Mouse (Mus musculus) midbrain, embryonic 10.5 days (tissue): ENCODE data around the gene Nqo1. TPM values are rescaled to one million over a fixed set of nuclear protein-coding genes. Genes with fewer than 3 reads are reported as not detected.
A peak's percentile ranks its signal among the peaks of the same experiment; 100 is the strongest.

Experiments used
- DNase-seq: peaks from one replicate; pipeline ENCODE4 v3.0.0-alpha.2; 2017; ENCODE audit warnings: low spot score
- H3K27ac ChIP-seq: fragments of 300-500 bp; sonication (generic); replicated peaks from 2 replicates; pipeline ENCODE4 v1.5.1; 2016; ENCODE audit warnings: mild to moderate bottlenecking
- H3K27me3 ChIP-seq: fragments of 300-500 bp; sonication (generic); 2 replicates; pipeline ENCODE4 v1.6.1; 2016; ENCODE audit warnings: low read depth, mild to moderate bottlenecking; ENCODE audit not compliant: poor library complexity, severe bottlenecking
- H3K36me3 ChIP-seq: fragments of 300-500 bp; sonication (generic); 2 replicates; pipeline ENCODE4 v1.6.1; 2016; ENCODE audit warnings: mild to moderate bottlenecking, moderate library complexity
- H3K4me1 ChIP-seq: fragments of 300-500 bp; sonication (generic); 2 replicates; pipeline ENCODE4 v1.6.1; 2016
- H3K4me3 ChIP-seq: fragments of 300-500 bp; sonication (generic); 2 replicates; pipeline ENCODE4 v1.5.1; 2016; ENCODE audit warnings: mild to moderate bottlenecking, moderate library complexity
- H3K9me3 ChIP-seq: fragments of 300-500 bp; sonication (generic); replicated peaks from 2 replicates; pipeline ENCODE4 v1.6.1; 2016; ENCODE audit warnings: mild to moderate bottlenecking
- WGBS: fragments of 180-500 bp; shearing (Covaris S2); methylation state at CpG from one replicate; pipeline ENCODE4 v1.1.7; 2016; 5-methylcytosine and 5-hydroxymethylcytosine counted together
- polyA plus RNA-seq: library from polyadenylated mRNA; unstranded; fragments of >200 nt; fragmentation: Nextera tagmentation; extraction: Ambion mirVana; gene quantifications from 2 replicates; pipeline ENCODE4 v1.2.1, GENCODE M21; 2016

Gene Nqo1
- polyA plus RNA-seq, result 5.6 and 7.3 TPM in 2 replicates

- Histone ChIP-seq H3K4me1 (peaks cover 17% of the 10 kb centered on the region), H3K4me3 (peak within 1 kb of the TSS; percentile 51), H3K27ac (peak within 1 kb of the TSS; percentile 82), H3K27me3 (no peaks in the 10 kb centered on the region), H3K36me3 (peaks cover 6% of the 10 kb centered on the region), H3K9me3 (no peaks in the 10 kb centered on the region)
- DNase-seq, result peak; percentile 86
- WGBS, result 18% methylated on average over 22 of the region's 22 CpGs
These were observed at the start of gene Nqo1 for GRCm38 (mm10) chr8:107403038-107403781. Gene Nqo1 (minus strand): TSS chr8:107403206.

GRCm38 (mm10) chr8:107451414-107452066, 48.5 kb upstream of the Nqo1 start:
- Histone ChIP-seq H3K27ac (no peak overlapping the region), H3K4me1 (peaks cover 19% of the 10 kb centered on the region), H3K9me3 (no peaks in the 10 kb centered on the region), H3K36me3 (peaks cover 35% of the 10 kb centered on the region), H3K4me3 (no peak overlapping the region), H3K27me3 (no peaks in the 10 kb centered on the region)
- no peak for DNase-seq
- WGBS, result 93% methylated on average over 13 of the region's 13 CpGs

GRCm38 (mm10) chr8:107449655-107450054, 46.6 kb upstream of the Nqo1 start:
- WGBS, result 82% methylated on average over 6 of the region's 6 CpGs
- Histone ChIP-seq H3K4me3 (no peak overlapping the region), H3K27me3 (no peaks in the 10 kb centered on the region), H3K4me1 (peaks cover 19% of the 10 kb centered on the region), H3K36me3 (peaks cover 25% of the 10 kb centered on the region), H3K27ac (no peak overlapping the region; the same call in 1 of the 2 replicates), H3K9me3 (no peaks in the 10 kb centered on the region)
- no peak for DNase-seq

- no peaks in the 10 kb centered on the region for H3K9me3 ChIP-seq
- peaks cover 21% of the 10 kb centered on the region for H3K36me3 ChIP-seq
- no peaks in the 10 kb centered on the region for H3K27me3 ChIP-seq
- peaks cover 19% of the 10 kb centered on the region for H3K4me1 ChIP-seq
- H3K27ac ChIP-seq, result peak overlapping the region; percentile 72
- 24% methylated on average over 8 of the region's 8 CpGs for WGBS
- 0 out of 2 replicates have a peak overlapping the region, but pooled peaks have one; percentile 2 for H3K4me3 ChIP-seq
- DNase-seq, result no peak
These were observed 46.1 kb upstream of the Nqo1 start for GRCm38 (mm10) chr8:107449130-107449529.

GRCm38 (mm10) chr8:107448382-107448889, 45.4 kb upstream of the Nqo1 start:
- H3K27me3 ChIP-seq, result no peaks in the 10 kb centered on the region
- H3K4me3 ChIP-seq, result no peak overlapping the region
- peaks cover 16% of the 10 kb centered on the region for H3K36me3 ChIP-seq
- WGBS, result 69% methylated on average over 4 of the region's 4 CpGs
- H3K9me3 ChIP-seq, result no peaks in the 10 kb centered on the region
- H3K4me1 ChIP-seq, result peaks cover 19% of the 10 kb centered on the region
- no peak for DNase-seq
- peak overlapping the region; percentile 72 for H3K27ac ChIP-seq

GRCm38 (mm10) chr8:107447713-107448112, 44.7 kb upstream of the Nqo1 start:
- H3K27me3 ChIP-seq, result no peaks in the 10 kb centered on the region
- H3K27ac ChIP-seq, result no peak overlapping the region
- no peak overlapping the region for H3K4me3 ChIP-seq
- H3K4me1 ChIP-seq, result peaks cover 19% of the 10 kb centered on the region
- H3K36me3 ChIP-seq, result peaks cover 11% of the 10 kb centered on the region
- DNase-seq, result no peak
- no peaks in the 10 kb centered on the region for H3K9me3 ChIP-seq

- Histone ChIP-seq H3K9me3 (no peaks in the 10 kb centered on the region), H3K4me1 (peaks cover 19% of the 10 kb centered on the region)
- 94% methylated on average over 3 of the region's 3 CpGs for WGBS
These were observed 41.6 kb upstream of the Nqo1 start for GRCm38 (mm10) chr8:107444626-107445025.

GRCm38 (mm10) chr8:107439880-107440625, 37.0 kb upstream of the Nqo1 start:
- Histone ChIP-seq H3K9me3 (no peaks in the 10 kb centered on the region), H3K36me3 (peaks cover 16% of the 10 kb centered on the region; the same call in 1 of the 2 replicates), H3K27ac (no peak overlapping the region), H3K27me3 (no peaks in the 10 kb centered on the region), H3K4me3 (no peak overlapping the region), H3K4me1 (peaks cover 19% of the 10 kb centered on the region)
- DNase-seq, result no peak
- 96% methylated on average over 3 of the region's 3 CpGs for WGBS

More at GRCm38 (mm10) chr8:107444626-107445025, 41.6 kb upstream of the Nqo1 start:
- Histone ChIP-seq H3K4me3 (no peak overlapping the region), H3K27ac (no peak overlapping the region), H3K36me3 (peaks cover 16% of the 10 kb centered on the region; the same call in 1 of the 2 replicates), H3K27me3 (no peaks in the 10 kb centered on the region)
- DNase-seq, result no peak

- peak overlapping the region; percentile 86; the same call in 1 of the 2 replicates for H3K4me3 ChIP-seq
- no peaks in the 10 kb centered on the region for H3K27me3 ChIP-seq
- no peak for DNase-seq
- H3K27ac ChIP-seq, result no peak overlapping the region
- peaks cover 19% of the 10 kb centered on the region for H3K4me1 ChIP-seq
- 76% methylated on average over 2 of the region's 2 CpGs for WGBS
- H3K36me3 ChIP-seq, result peaks cover 12% of the 10 kb centered on the region; the same call in 1 of the 2 replicates
- no peaks in the 10 kb centered on the region for H3K9me3 ChIP-seq
These were observed 34.7 kb upstream of the Nqo1 start for GRCm38 (mm10) chr8:107437711-107438110.

GRCm38 (mm10) chr8:107436841-107437421, 33.9 kb upstream of the Nqo1 start:
- peaks cover 19% of the 10 kb centered on the region for H3K4me1 ChIP-seq
- WGBS, result 9% methylated on average over 16 of the region's 16 CpGs
- H3K27me3 ChIP-seq, result no peaks in the 10 kb centered on the region
- H3K9me3 ChIP-seq, result no peaks in the 10 kb centered on the region
- H3K36me3 ChIP-seq, result peaks cover 8% of the 10 kb centered on the region; the same call in 1 of the 2 replicates
- H3K27ac ChIP-seq, result peak overlapping the region; percentile 93
- H3K4me3 ChIP-seq, result peak overlapping the region; percentile 86
- no peak for DNase-seq

- Histone ChIP-seq H3K4me3 (peak within 1 kb of the TSS; percentile 86), H3K4me1 (peaks cover 19% of the 10 kb centered on the region), H3K36me3 (peaks cover 3% of the 10 kb centered on the region; the same call in 1 of the 2 replicates), H3K9me3 (no peaks in the 10 kb centered on the region), H3K27ac (peak within 1 kb of the TSS; percentile 93), H3K27me3 (no peaks in the 10 kb centered on the region)
- WGBS, result under 1% methylated on average over 61 of the region's 81 CpGs
- peak; percentile 86 for DNase-seq
These were observed 33.2 kb upstream of the Nqo1 start, which contains the start of gene Wwp2 for GRCm38 (mm10) chr8:107435962-107436831. Gene Wwp2 (plus strand): TSS chr8:107436365.
